Mouse (Mus musculus): ENCODE measurements around the gene Tefm. TPM values are rescaled to one million over a fixed set of nuclear protein-coding genes. Genes with fewer than 3 reads are reported as not detected.

Gene Tefm
- polyA plus RNA-seq, 1 experiment from 2014 or later = 27.2 TPM

- Histone ChIP-seq H3K4me1 (replicated peaks) (peaks cover 9% of the 10 kb centered on the region; the same call in 1 of the 2 replicates), H3K27me3 (replicated peaks) (no peaks in the 10 kb centered on the region), H3K36me3 (peaks cover 7% of the 10 kb centered on the region; the same call in 1 of the 2 replicates), H3K27ac (ENCODE audit: poor library complexity, severe bottlenecking) (no peak overlapping the region), H3K9ac (no peak overlapping the region), H3K4me3 (peak overlapping the region; percentile 84), H3K9me3 (replicated peaks) (no peaks in the 10 kb centered on the region), H3K4me2 (peak overlapping the region; percentile 29)
- 67% methylated on average over 3 of the region's 3 CpGs for WGBS
- ATAC-seq (ENCODE audit: insufficient number of reproducible peaks, low FRiP score) = no peak
These were observed 51.3 kb downstream of the Tefm start for GRCm38 (mm10) chr11:80090555-80091164.

- peak overlapping the region; percentile 91 for H3K9ac ChIP-seq
- H3K4me1 ChIP-seq (replicated peaks) = peaks cover 14% of the 10 kb centered on the region; the same call in 1 of the 2 replicates
- ATAC-seq (ENCODE audit: insufficient number of reproducible peaks, low FRiP score) = no peak
- no peaks in the 10 kb centered on the region for H3K9me3 ChIP-seq (replicated peaks)
- H3K4me2 ChIP-seq = peak overlapping the region; percentile 94
- no peaks in the 10 kb centered on the region for H3K27me3 ChIP-seq (replicated peaks)
- 0 out of 2 replicates have a peak, but pooled peaks cover 3% of the 10 kb centered on the region for H3K36me3 ChIP-seq
- under 1% methylated on average over 14 of the region's 14 CpGs for WGBS
- H3K27ac ChIP-seq (ENCODE audit: poor library complexity, severe bottlenecking) = peak overlapping the region; percentile 12; the same call in 1 of the 2 replicates
- H3K4me3 ChIP-seq = peak overlapping the region; percentile 84
These were observed 52.2 kb downstream of the Tefm start for GRCm38 (mm10) chr11:80089817-80090214.

GRCm38 (mm10) chr11:80088917-80089816 lies 52.8 kb downstream of the Tefm start, which contains the start of gene Atad5:
Gene Atad5, plus strand, starts transcription at chr11:80089400.
- 3% methylated on average over 57 of the region's 57 CpGs for WGBS
- H3K36me3 ChIP-seq = no peaks in the 10 kb centered on the region
- peak within 1 kb of the TSS; percentile 91 for H3K9ac ChIP-seq
- peaks cover 14% of the 10 kb centered on the region; the same call in 1 of the 2 replicates for H3K4me1 ChIP-seq (replicated peaks)
- H3K27ac ChIP-seq (ENCODE audit: poor library complexity, severe bottlenecking) = peak within 1 kb of the TSS; percentile 12; the same call in 1 of the 2 replicates
- no peaks in the 10 kb centered on the region for H3K27me3 ChIP-seq (replicated peaks)
- H3K4me3 ChIP-seq = peak within 1 kb of the TSS; percentile 84
- ATAC-seq (ENCODE audit: insufficient number of reproducible peaks, low FRiP score) = peak; percentile 85
- H3K4me2 ChIP-seq = peak within 1 kb of the TSS; percentile 94
- H3K9me3 ChIP-seq (replicated peaks) = no peaks in the 10 kb centered on the region

DNA sequence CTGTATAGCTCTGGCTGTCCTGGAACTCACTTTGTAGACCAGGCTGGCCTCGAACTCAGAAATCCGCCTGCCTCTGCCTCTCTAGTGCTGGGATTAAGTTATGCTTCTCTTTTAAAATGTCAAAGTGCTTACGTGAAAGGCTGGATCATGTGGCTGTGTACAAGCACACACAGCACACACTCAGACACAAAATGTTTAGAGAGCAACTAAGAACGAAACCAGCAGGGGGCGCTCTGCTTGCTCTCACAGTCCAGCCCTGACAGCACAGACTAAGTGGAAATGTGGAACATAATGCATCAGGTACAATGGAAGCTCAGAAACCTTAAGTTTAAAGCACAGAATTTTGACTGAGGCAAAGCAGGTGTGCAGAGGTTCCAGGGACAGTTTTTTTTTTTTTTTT lies 55.1 kb downstream of the Tefm start:
- H3K27ac ChIP-seq (ENCODE audit: poor library complexity, severe bottlenecking) = no peak overlapping the region
- 8% methylated on average over 5 of the region's 5 CpGs for WGBS
- H3K4me2 ChIP-seq = no peak overlapping the region
- no peak overlapping the region for H3K4me3 ChIP-seq
- no peaks in the 10 kb centered on the region for H3K36me3 ChIP-seq
- no peak overlapping the region for H3K9ac ChIP-seq
- peak; percentile 67; the same call in 1 of the 2 replicates for ATAC-seq (ENCODE audit: insufficient number of reproducible peaks, low FRiP score)
- 0 out of 2 replicates have a peak, but pooled peaks cover 14% of the 10 kb centered on the region for H3K4me1 ChIP-seq (replicated peaks)
- no peaks in the 10 kb centered on the region for H3K9me3 ChIP-seq (replicated peaks)
- H3K27me3 ChIP-seq (replicated peaks) = no peaks in the 10 kb centered on the region

Other genes starting within 250 kb of the Tefm start
- gene Utp6, start 179.8 kb downstream of the Tefm start, polyA plus RNA-seq (2016; fragmentation: Nextera tagmentation; extraction: Ambion mirVana) = 39.1 and 40.2 TPM in 2 replicates
- gene Suz12, start 149.1 kb downstream of the Tefm start, polyA plus RNA-seq (2016; fragmentation: Nextera tagmentation; extraction: Ambion mirVana) = 22.7 and 25.4 TPM in 2 replicates
- 40.1 and 43.5 TPM in 2 replicates for gene Crlf3, start 61.2 kb downstream of the Tefm start, polyA plus RNA-seq (2016; fragmentation: Nextera tagmentation; extraction: Ambion mirVana)
- 6.9 and 8.3 TPM in 2 replicates for gene Atad5, start 52.8 kb downstream of the Tefm start, polyA plus RNA-seq (2016; fragmentation: Nextera tagmentation; extraction: Ambion mirVana)
- 0.51 and 0.92 TPM in 2 replicates for gene Adap2, start 11.9 kb upstream of the Tefm start, polyA plus RNA-seq (2016; fragmentation: Nextera tagmentation; extraction: Ambion mirVana)
- 9.4 and 10.5 TPM in 2 replicates for gene Rnf135, start 41.7 kb upstream of the Tefm start, polyA plus RNA-seq (2016; fragmentation: Nextera tagmentation; extraction: Ambion mirVana)
- gene Rhot1, start 66.8 kb upstream of the Tefm start, polyA plus RNA-seq (2016; fragmentation: Nextera tagmentation; extraction: Ambion mirVana) = 64.3 and 68.0 TPM in 2 replicates
- gene Rhbdl3, start 158.7 kb upstream of the Tefm start, polyA plus RNA-seq (2016; fragmentation: Nextera tagmentation; extraction: Ambion mirVana) = 0.42 and 0.59 TPM in 2 replicates
- gene 5730455P16Rik, start 235.9 kb upstream of the Tefm start, polyA plus RNA-seq (2016; fragmentation: Nextera tagmentation; extraction: Ambion mirVana) = 17.0 and 17.3 TPM in 2 replicates
- 168 and 169 TPM in 2 replicates for gene Zfp207, start 241.1 kb upstream of the Tefm start, polyA plus RNA-seq (2016; fragmentation: Nextera tagmentation; extraction: Ambion mirVana)

Data from heart, embryonic 12.5 days (tissue).